Comparison of ENCODE assay signal across 16 mouse cellular contexts in the genomic region with DNA sequence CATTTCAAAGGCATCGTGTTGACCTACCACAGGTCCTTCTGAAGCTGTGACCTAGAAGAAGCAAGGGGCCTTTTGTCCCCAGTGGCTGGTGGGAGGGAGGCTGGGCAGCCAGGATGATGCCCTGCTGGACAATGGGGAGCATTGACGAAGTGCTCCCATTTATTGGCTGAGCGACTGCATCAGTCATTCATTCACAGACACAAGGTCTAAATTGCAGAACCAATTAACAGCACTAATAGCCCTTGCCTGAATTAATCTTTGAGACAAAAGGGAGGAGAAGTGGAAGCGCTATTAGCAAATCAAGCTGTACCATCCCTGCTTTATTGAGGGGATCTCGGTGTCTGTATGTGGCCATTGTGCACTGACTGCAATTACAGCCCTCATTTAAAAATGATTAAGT. TPM values are rescaled to one million over a fixed set of nuclear protein-coding genes. Genes with fewer than 3 reads are reported as not detected.
A peak's percentile ranks its signal among the peaks of the same experiment; 100 is the strongest.
DNase-seq lines count a peak whose midpoint lies in the region; TF ChIP-seq lines count a peak whose summit lies in the region.
"Had no signal": no experiment of that assay in that cellular context is flagged by ENCODE, and none has a peak within 500 bp of the region (broad histone marks: within the 10 kb centered on the region; RNA-seq: fewer than 3 reads in every experiment).

No protein-coding gene starts in this region.

- no peak for TF ChIP-seq CTCF in brain, embryonic 14.5 days (IDR thresholded peaks at IDR 0.05; ENCODE audit: borderline replicate concordance, extremely low read depth, insufficient read depth, insufficient read length)

- peak; percentile 39 for DNase-seq in layer of hippocampus, adult 11-12 months (ENCODE audit: low spot score)
- no peak for DNase-seq in layer of hippocampus, adult 9-10 months (ENCODE audit: low spot score)
- peak; percentile 88 for DNase-seq in brain, embryonic 14.5 days (ENCODE audit: low read depth)
- peak; percentile 33 to 42 for DNase-seq in frontal cortex, adult 2 months (ENCODE audit: extremely low spot score in 1 of 2, low spot score in 1 of 2)
- peak; percentile 44 to 58 for DNase-seq in left cerebral cortex, adult 9 months (ENCODE audit: low spot score in 2 of 2)
- no peak for DNase-seq in spleen, postnatal 36 days (ENCODE audit: low spot score in 2 of 2)
- DNase-seq in T-cell, adult 2 months (ENCODE audit: low spot score) = no peak
- DNase-seq in heart, adult 18-20 months = no peak
- DNase-seq: gastrocnemius, postnatal 36 days; heart, postnatal 14 days; liver; lung, postnatal 14 days; thymus, postnatal 14 days had no signal

- no peak for TF ChIP-seq POLR2A in brain, embryonic 14.5 days (IDR thresholded peaks at IDR 0.05; ENCODE audit: borderline replicate concordance, extremely low read depth, insufficient read depth, insufficient read length, poor library complexity, severe bottlenecking)

RNA-seq across cellular contexts. Expression of a gene that starts 27.5 kb away (rescaled TPM):
- polyA plus RNA-seq in brain, embryonic 14.5 days (2012; rRNA removed) = not detected in 2 replicates
- not detected in 2 replicates for polyA plus RNA-seq in frontal cortex, adult 2 months (2012; rRNA removed)
- total RNA-seq in heart, adult 18-20 months (2021) = not detected
- total RNA-seq: gastrocnemius, postnatal 36 days; heart, postnatal 14 days had no signal
- polyA plus RNA-seq: embryonic facial prominence, embryonic 11.5 days; kidney, embryonic 15.5 days; myocyte had no signal

Comparison
In these comparisons a context has a peak if more than half of its experiments do, and no peak if none do; other contexts are left out.
1. DNase-seq: peak in layer of hippocampus, adult 11-12 months (single experiment), brain, embryonic 14.5 days (single experiment), frontal cortex, adult 2 months (2 of 2) and left cerebral cortex, adult 9 months (2 of 2); none in layer of hippocampus, adult 9-10 months (single experiment), spleen, postnatal 36 days (0 of 2), T-cell, adult 2 months (single experiment) and heart, adult 18-20 months (0 of 2).